Mouse (Mus musculus) kidney, embryonic 14.5 days (tissue): Measurements from ENCODE around the gene Fcho2. TPM values are rescaled to one million over a fixed set of nuclear protein-coding genes. Genes with fewer than 3 reads are reported as not detected.

Experiments used
- ATAC-seq: fragments of 200-750 bp; cut with Nextera tagmentation; 2 replicates; pipeline ENCODE4 v1.8.0; 2017; ENCODE audit warnings: moderate number of reproducible peaks, mild to moderate bottlenecking, moderate TSS enrichment, moderate library complexity; ENCODE audit not compliant: low FRiP score, low TSS enrichment
- H3K27ac ChIP-seq: fragments of 300-500 bp; sonication (generic); 2 replicates; pipeline ENCODE4 v1.5.1; 2014; ENCODE audit warnings: low read depth, mild to moderate bottlenecking, low read length, moderate library complexity, mixed read lengths
- H3K27me3 ChIP-seq: fragments of 300-500 bp; sonication (generic); 2 replicates; pipeline ENCODE4 v1.6.1; 2014; ENCODE audit warnings: mild to moderate bottlenecking, low read length; ENCODE audit not compliant: control insufficient read depth, insufficient read depth
- H3K36me3 ChIP-seq: fragments of 300-500 bp; sonication (generic); 2 replicates; pipeline ENCODE4 v1.6.1; 2014; ENCODE audit warnings: low read length, mixed read lengths; ENCODE audit not compliant: control insufficient read depth, insufficient read depth
- H3K4me1 ChIP-seq: fragments of 300-500 bp; sonication (generic); 2 replicates; pipeline ENCODE4 v1.6.1; 2014; ENCODE audit warnings: low read length, mixed read lengths; ENCODE audit not compliant: control insufficient read depth, insufficient read depth
- H3K4me2 ChIP-seq: fragments of 300-500 bp; sonication (generic); replicated peaks from 2 replicates; pipeline ENCODE4 v1.6.1; 2014; ENCODE audit warnings: low read depth, mild to moderate bottlenecking, low read length
- H3K4me3 ChIP-seq: fragments of 300-500 bp; sonication (generic); 2 replicates; pipeline ENCODE4 v1.5.1; 2014; ENCODE audit warnings: mild to moderate bottlenecking, low read length
- H3K9ac ChIP-seq: fragments of 300-500 bp; sonication (generic); 2 replicates; pipeline ENCODE4 v1.6.1; 2014; ENCODE audit warnings: low read depth, mild to moderate bottlenecking, low read length, moderate library complexity
- H3K9me3 ChIP-seq: fragments of 300-500 bp; sonication (generic); 2 replicates; pipeline ENCODE4 v1.6.1; 2016; ENCODE audit warnings: low read length; ENCODE audit not compliant: control insufficient read depth
- WGBS: fragments of 180-500 bp; shearing (Covaris S2); extraction: QIAGEN DNeasy Blood & Tissue Kit; methylation state at CpG from one replicate; pipeline ENCODE4 v1.1.7; 2014; 5-methylcytosine and 5-hydroxymethylcytosine counted together
- polyA plus RNA-seq: library from polyadenylated mRNA; unstranded; fragments of >200 nt; fragmentation: Nextera tagmentation; extraction: Ambion mirVana; gene quantifications from 2 replicates; pipeline ENCODE4 v1.2.1, GENCODE M21; 2014

The Fcho2 gene
- polyA plus RNA-seq, 1 experiment from 2014 or later = 48.4 TPM

DNA sequence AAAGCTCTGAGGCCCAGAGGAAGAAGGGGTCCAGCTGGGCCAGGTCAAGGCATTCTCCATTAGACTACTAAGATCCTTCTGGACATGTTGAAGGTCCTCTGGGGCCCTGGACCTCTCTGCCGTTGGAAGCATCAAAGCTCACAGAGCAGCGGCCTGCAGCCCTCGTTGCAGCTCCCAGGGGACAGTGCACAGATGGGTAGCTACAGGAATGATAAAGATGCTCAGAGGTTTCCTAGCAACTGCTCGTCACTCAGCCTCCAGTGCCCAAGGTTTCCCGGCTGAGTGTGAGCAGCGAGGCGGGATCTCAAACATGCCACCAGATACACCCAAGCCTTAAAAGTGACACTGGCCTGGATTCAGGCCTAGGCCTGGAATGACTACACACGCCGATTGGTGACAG is 127.3 kb downstream of the Fcho2 start:
- H3K9me3 ChIP-seq = no peaks in the 10 kb centered on the region
- WGBS = 47% methylated on average over 9 of the region's 9 CpGs
- peak; percentile 37; the same call in 1 of the 2 replicates for ATAC-seq

DNA sequence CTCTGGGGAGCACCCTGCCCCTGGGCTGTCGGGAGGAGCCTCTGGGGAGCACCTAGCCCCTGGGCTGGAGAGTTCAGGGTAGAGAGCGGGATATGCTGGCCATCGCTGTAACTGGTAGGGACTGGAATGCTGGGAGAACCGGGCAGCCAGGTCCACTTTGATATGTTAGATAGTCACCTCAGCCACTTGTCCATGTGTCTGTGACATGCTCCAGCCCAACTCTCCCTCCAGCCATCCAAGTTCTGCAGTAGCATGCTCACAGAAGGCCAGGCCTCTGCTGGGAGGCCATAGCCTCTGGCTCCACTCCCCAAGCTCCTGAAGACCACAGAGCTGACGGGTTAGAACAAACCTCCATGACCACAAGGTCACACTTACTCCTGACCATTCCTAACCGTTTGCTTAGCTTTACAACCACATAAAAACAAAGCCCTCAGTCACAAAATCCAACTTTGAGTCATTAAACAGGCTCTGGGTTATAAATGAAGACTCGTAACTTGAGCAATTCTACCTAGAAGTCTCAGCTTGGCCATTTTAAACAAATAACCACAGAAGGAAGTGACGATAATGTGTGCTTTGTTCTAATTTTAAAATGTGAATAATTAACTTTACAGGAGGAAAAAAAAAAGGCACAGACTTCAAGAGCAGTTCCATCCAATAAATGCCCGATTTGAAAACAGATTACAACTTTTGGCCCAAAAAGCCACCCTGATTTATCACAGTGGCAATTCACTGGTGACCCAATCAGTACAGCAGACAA is 130.9 kb downstream of the Fcho2 start:
- 38% methylated on average over 9 of the region's 9 CpGs for WGBS
- no peaks in the 10 kb centered on the region for H3K9me3 ChIP-seq
- no peak for ATAC-seq
- no peak overlapping the region for H3K4me3 ChIP-seq
- H3K27me3 ChIP-seq = no peaks in the 10 kb centered on the region
- H3K9ac ChIP-seq = no peak overlapping the region
- peak overlapping the region; percentile 75; the same call in 1 of the 2 replicates for H3K27ac ChIP-seq
- no peak overlapping the region for H3K4me2 ChIP-seq
- H3K4me1 ChIP-seq = peaks cover 12% of the 10 kb centered on the region
- H3K36me3 ChIP-seq = no peaks in the 10 kb centered on the region

More for the DNA sequence above, 127.3 kb downstream of the Fcho2 start:
- no peaks in the 10 kb centered on the region for H3K27me3 ChIP-seq
- no peak overlapping the region for H3K4me3 ChIP-seq
- no peaks in the 10 kb centered on the region for H3K4me1 ChIP-seq
- no peak overlapping the region for H3K4me2 ChIP-seq
- no peak overlapping the region for H3K9ac ChIP-seq
- no peak overlapping the region for H3K27ac ChIP-seq
- H3K36me3 ChIP-seq = no peaks in the 10 kb centered on the region

DNA sequence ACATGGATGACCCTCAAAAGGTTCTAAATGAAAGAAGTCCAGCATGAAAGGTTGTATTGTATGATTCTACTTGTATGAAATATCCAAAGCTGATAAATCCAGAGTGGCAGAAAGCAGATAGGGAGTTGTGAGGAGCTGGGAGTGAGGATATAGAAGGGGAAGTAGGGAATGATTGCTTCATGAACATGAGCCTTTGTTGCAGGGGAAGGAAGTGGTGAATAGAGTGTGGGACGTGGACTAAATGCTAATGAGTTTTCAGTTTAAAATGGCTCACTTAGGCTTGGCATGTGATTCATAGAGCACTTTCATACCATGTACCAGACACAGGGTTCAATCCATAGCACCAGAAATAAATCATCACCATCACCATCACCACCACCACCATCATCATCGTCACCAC is 131.8 kb downstream of the Fcho2 start:
- no peak overlapping the region for H3K4me3 ChIP-seq
- H3K36me3 ChIP-seq = no peaks in the 10 kb centered on the region
- no peak overlapping the region for H3K4me2 ChIP-seq
- no peak overlapping the region for H3K9ac ChIP-seq
- WGBS = 81% methylated on average over 2 of the region's 2 CpGs
- no peaks in the 10 kb centered on the region for H3K27me3 ChIP-seq
- no peak for ATAC-seq
- H3K27ac ChIP-seq = no peak overlapping the region
- no peaks in the 10 kb centered on the region for H3K9me3 ChIP-seq
- peaks cover 15% of the 10 kb centered on the region for H3K4me1 ChIP-seq

DNA sequence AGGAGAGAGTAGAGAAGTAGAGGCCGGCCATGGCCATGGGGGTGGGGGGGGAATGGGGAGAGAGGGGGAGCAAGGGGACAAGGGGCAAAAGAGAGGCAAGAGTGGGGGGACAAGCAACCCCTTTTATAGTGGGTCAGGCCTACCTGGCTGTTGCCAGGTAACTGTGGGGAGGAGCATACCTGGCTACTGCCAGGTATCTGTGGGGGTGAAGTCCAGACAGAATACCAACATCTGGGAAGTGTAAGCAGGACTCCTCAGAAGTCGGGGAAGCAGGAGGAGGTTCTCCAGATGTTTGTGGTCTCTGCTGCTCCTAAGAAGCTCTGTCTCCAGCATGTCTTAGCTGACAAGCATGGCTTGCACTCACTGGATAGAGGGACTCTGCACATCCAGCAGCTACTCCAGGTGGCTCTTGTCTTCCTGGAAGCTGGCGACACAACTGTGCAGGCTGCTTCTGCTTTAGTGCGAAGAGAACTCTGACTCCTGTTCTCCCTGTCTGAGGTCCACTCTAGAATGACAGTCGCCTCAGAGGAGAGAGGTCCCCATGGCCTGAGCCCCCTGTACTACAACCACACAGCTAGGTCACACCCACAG is 134.7 kb downstream of the Fcho2 start:
- no peaks in the 10 kb centered on the region for H3K27me3 ChIP-seq
- no peaks in the 10 kb centered on the region for H3K9me3 ChIP-seq
- peaks cover 15% of the 10 kb centered on the region for H3K4me1 ChIP-seq
- no peak overlapping the region for H3K4me2 ChIP-seq
- no peak overlapping the region for H3K27ac ChIP-seq
- 59% methylated on average over 5 of the region's 5 CpGs for WGBS
- peak; percentile 7; the same call in 1 of the 2 replicates for ATAC-seq
- no peak overlapping the region for H3K9ac ChIP-seq
- no peak overlapping the region for H3K4me3 ChIP-seq
- H3K36me3 ChIP-seq = no peaks in the 10 kb centered on the region

DNA sequence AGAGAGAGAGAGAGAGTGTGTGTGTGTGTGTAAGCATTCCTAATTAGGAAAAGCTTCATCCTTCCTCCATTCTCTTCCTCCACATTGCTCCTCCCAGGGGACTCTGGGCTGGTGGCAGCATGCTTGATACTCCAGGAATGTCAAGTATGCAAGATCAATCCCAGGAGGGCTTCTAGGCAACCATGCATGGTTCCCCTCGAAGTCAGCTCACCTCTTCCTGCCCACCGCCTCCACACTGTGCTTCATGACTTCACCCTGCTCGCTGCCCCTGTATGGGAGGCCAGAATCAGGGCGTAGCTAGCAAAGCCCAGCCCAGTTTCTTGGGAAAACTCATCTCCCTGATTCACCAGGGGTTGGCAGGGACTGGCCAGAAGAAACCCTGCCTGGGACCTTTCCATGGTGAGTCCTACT is 135.6 kb downstream of the Fcho2 start:
- Histone ChIP-seq H3K9me3 (no peaks in the 10 kb centered on the region), H3K4me2 (no peak overlapping the region), H3K4me3 (no peak overlapping the region), H3K27me3 (no peaks in the 10 kb centered on the region), H3K36me3 (no peaks in the 10 kb centered on the region), H3K27ac (peak overlapping the region; percentile 69), H3K4me1 (peaks cover 15% of the 10 kb centered on the region), H3K9ac (no peak overlapping the region)
- 33% methylated on average over 4 of the region's 4 CpGs for WGBS
- peak; percentile 89 for ATAC-seq

DNA sequence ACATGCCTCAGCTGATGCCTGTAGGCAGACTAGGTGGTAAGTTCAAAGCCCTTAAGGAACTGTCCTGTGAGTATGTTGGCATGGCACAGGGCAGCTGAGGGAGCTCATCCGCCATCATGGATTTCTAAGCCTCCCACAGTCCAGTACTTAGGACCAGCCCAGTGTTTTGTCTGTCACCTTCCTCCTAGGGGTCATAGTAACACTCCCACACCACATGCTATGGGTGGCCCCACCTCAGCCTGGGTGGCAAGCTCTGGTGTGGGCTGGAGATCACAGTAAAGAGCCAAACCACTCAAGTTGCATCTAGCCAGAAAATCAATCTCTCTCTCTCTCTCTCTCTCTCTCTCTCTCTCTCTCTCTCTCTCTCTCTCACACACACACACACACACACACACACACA is 136.0 kb downstream of the Fcho2 start:
- ATAC-seq = peak; percentile 33; the same call in 1 of the 2 replicates
- peak overlapping the region; percentile 69; the same call in 1 of the 2 replicates for H3K27ac ChIP-seq
- no peaks in the 10 kb centered on the region for H3K9me3 ChIP-seq
- no peak overlapping the region for H3K4me3 ChIP-seq
- peaks cover 15% of the 10 kb centered on the region for H3K4me1 ChIP-seq
- no peak overlapping the region for H3K9ac ChIP-seq
- no peaks in the 10 kb centered on the region for H3K27me3 ChIP-seq
- H3K4me2 ChIP-seq = no peak overlapping the region
- H3K36me3 ChIP-seq = no peaks in the 10 kb centered on the region
- 95% methylated on average over 1 of the region's 1 CpGs for WGBS

DNA sequence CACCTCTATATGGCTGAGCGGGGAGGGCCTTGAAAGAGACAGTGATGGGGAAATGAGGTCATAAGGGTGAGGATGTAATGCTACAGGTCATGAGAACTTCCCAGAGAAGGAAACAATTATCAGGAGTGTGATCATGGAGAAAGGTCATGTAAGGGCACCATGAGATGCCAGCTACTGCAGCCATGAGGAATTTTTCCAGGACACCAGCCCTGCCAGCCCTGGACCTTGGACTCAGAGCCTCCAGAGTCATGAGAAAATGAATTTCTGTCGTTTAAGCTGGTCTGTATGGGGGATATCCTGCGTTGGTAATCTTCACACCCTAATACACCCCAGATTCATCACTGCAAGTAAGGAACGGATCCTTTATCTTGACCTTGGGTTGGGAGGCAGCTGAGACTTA is 141.3 kb downstream of the Fcho2 start:
- H3K9ac ChIP-seq = no peak overlapping the region
- no peaks in the 10 kb centered on the region for H3K36me3 ChIP-seq
- no peak overlapping the region for H3K27ac ChIP-seq
- no peaks in the 10 kb centered on the region for H3K9me3 ChIP-seq
- H3K4me2 ChIP-seq = no peak overlapping the region
- WGBS = 70% methylated on average over 4 of the region's 4 CpGs
- no peaks in the 10 kb centered on the region for H3K4me1 ChIP-seq
- ATAC-seq = no peak
- H3K4me3 ChIP-seq = no peak overlapping the region
- no peaks in the 10 kb centered on the region for H3K27me3 ChIP-seq

Other genes with a start within 250 kb of the Fcho2 start
- gene Tmem174, start 178.0 kb downstream of the Fcho2 start, polyA plus RNA-seq = 4.4 and 9.3 TPM in 2 replicates
- gene Tmem171, start 120.6 kb downstream of the Fcho2 start, polyA plus RNA-seq = 3.6 and 4.3 TPM in 2 replicates
- gene Tnpo1, start 110.9 kb upstream of the Fcho2 start, polyA plus RNA-seq = 68.3 and 76.8 TPM in 2 replicates
- not detected in 2 replicates for gene 1700024P04Rik, start 169.1 kb upstream of the Fcho2 start, polyA plus RNA-seq